Mouse (Mus musculus): ENCODE measurements around the gene Dera.

Dera gene

DNA sequence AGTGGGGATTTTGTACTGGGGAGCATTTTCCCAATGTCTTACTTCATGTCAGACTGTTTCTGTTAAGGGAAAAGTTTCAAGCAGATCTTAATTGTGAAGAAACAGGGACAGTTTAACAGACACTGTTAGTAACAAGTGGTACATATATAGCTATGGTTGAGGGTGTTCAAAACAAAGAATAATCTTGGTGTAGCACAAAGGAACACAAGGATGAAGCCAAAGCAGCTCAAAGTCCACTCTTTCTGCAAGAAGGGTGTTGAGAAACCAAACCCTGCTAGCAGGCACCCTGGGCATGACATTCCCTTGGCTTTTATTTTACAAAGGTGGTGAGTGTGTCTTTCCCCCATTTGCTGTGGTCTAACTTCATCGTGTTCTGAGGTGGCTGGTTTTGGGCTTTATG is 3.5 kb downstream of the Dera start:
- no peak for DNase-seq (ENCODE audit: low spot score in 2 of 2)

- no peak for DNase-seq (ENCODE audit: low spot score in 2 of 2)
These were observed 5.3 kb downstream of the Dera start for GRCm38 (mm10) chr6:137759681-137760080.

GRCm38 (mm10) chr6:137760966-137761365 is 6.6 kb downstream of the Dera start:
- no peak for DNase-seq (ENCODE audit: low spot score in 2 of 2)

GRCm38 (mm10) chr6:137764572-137765210 is 10.3 kb downstream of the Dera start:
- no peak for DNase-seq (ENCODE audit: low spot score in 2 of 2)

- no peak for DNase-seq (ENCODE audit: low spot score in 2 of 2)
These were observed 11.8 kb downstream of the Dera start for GRCm38 (mm10) chr6:137766177-137766576.

GRCm38 (mm10) chr6:137771621-137772250 is 17.4 kb downstream of the Dera start:
- no peak for DNase-seq (ENCODE audit: low spot score in 2 of 2)

DNA sequence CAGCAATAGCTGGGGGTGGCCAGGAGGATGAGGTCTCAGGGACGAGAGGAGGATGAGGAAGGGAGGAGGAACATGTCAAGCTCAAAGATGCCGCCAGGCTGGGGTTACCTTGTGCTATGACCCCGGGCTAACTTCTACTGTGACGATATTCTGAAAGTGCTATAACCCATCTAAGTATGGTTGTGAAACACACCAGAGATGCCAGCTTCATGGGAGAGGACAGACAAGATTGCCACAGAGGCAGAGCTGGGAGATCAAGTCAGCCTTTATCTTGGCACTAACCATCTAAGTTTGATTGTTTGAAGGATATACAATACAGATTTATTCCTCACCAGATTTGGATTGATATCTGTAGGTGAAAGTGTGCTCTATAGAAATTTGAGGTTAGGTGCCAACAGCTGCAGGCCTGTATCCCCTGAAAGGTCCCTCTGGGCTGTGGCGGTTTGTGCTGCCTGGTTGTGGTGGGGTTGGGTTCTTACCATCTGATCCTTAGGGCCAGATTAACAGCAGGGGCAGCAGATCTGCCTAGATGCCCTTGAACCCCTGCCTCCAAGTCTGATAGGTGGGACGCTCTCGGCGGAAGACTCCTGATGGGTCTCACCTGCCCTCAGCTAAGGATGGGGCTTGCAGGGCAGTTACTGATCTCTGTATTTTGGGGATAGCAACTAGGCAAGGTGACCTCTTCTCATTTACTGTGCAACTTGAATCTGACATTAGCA is 18.7 kb downstream of the Dera start:
- DNase-seq (ENCODE audit: low spot score in 2 of 2): no peak

DNA sequence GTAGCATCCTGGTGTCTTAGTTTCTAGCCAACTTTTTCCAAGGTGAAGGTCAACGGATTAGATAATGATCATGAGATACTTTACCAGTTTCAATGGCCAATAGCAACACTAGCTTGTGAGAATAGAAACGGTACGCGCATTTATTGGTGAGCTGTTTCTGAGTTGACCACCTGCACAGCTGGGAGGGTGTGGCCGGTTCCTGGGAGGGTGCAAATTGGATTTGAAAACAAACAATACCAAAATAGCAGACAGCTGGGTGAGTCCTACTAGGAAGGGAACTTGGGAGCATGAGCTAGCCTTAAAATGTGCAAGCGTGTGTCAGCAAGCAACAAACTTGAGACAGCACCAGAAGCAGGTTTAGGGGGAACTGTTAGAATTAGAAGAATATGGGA is 19.3 kb downstream of the Dera start:
- no peak for DNase-seq (ENCODE audit: low spot score in 2 of 2)

- DNase-seq (ENCODE audit: low spot score in 2 of 2): no peak
These were observed 19.8 kb downstream of the Dera start for GRCm38 (mm10) chr6:137774166-137774565.

GRCm38 (mm10) chr6:137775159-137775558 is 20.8 kb downstream of the Dera start:
- no peak for DNase-seq (ENCODE audit: low spot score in 2 of 2)

- DNase-seq (ENCODE audit: low spot score in 2 of 2): no peak
These were observed 22.6 kb downstream of the Dera start for GRCm38 (mm10) chr6:137776981-137777380.

DNA sequence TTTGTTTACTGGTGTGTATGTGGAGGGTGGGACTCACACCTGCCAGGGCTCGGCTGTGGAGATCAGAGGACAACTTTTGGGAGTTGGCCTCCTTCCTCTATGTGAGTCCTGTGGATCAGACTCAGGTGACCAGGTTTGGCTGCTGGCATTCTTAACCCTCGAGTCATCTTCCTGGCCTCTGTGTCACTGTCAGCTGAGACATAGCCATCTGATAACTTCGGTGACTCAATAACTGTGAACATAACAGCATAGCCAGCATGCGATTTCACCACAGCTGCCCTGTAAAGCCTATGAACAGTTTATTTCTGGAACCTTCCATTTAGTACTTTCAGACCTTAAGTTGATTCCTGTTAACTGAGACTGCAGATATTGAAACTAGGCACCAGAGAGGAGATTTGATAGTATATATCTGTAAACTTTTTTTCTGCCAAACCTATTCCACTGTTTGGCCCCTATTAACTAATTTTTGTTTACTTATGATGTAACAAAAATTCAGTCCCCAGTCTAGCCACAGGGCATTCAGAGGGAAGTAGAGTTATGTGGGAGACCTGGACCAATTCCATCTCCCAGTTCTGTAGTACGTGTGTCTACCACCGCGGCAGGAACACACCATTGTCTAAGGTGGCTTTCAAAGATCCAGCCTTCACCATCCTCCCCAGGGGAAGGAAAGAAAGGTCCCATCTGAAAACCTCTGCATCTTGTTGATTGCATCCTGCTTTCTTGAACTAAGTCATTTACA is 29.7 kb downstream of the Dera start:
- no peak for DNase-seq (ENCODE audit: low spot score in 2 of 2)

- no peak for DNase-seq (ENCODE audit: low spot score in 2 of 2)
These were observed 34.7 kb downstream of the Dera start for GRCm38 (mm10) chr6:137788976-137789590.

- no peak for DNase-seq (ENCODE audit: low spot score in 2 of 2)
These were observed 35.3 kb downstream of the Dera start for GRCm38 (mm10) chr6:137789658-137790057.

GRCm38 (mm10) chr6:137795494-137795893 is 41.1 kb downstream of the Dera start:
- no peak for DNase-seq (ENCODE audit: low spot score in 2 of 2)

DNA sequence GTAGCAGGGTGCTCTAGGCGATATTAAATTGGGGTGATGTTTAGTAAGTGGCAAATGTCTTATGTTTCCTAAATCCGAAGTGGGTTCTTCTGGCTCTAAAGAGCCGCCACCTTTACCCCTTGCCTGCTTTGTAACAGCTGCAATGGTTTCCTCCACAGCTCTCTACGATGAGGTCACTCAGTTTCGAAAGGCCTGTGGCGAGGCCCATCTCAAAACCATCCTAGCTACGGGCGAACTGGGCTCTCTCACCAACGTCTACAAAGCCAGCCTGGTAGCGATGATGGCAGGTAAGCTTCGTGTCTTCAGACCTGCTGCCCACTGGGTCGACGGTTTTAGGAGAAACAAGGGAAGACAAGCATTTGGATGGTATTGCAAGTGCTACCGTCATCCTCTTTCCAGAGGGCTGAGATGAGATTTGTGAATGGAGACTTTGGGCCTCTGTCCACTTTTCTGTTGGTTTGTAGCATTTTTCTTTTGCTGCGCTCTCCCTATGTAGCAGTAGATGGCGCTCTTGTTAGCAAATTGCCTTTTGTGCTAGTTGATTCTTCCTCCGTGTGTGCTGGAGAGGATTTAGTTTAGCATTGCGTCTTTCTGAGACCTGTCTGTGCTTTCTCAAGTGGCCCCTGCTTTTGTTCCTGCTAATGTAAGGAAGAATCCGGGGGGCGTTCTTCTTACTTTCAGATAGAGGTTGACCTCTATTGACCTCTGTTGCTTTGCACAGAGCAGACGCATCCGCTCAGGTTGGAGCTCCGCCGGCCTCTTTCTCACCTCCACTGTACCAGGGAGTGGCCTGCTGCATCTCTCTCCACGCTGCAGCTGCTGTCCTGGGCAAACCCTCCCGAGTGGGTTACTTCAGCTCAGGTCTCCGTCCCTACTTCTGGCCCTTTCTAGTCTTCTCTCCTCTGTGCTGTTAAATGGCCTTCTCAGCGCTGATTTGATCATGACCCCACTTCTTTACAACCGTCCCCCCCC is 42.5 kb downstream of the Dera start:
- DNase-seq (ENCODE audit: low spot score in 2 of 2): no peak

DNA sequence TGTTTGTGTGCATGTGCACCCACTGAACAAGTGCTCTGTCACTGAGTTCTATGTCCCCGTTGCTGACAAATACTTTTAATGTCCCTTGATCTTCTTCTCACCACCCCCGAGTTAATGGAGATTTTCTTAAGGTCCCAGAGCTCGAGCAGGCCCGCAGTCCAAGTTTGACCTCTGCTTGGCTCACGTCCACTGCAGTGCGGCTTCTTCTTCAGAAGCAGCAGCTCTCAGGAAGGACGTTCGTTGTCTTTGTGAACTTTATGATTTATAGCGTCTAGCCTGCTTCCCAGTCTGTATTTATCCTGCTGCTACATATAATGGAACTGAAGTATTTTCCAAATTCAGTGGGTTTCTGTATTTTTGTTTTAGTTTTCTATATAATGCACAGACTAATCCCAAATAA is 44.9 kb downstream of the Dera start:
- no peak for DNase-seq (ENCODE audit: low spot score in 2 of 2)

DNA sequence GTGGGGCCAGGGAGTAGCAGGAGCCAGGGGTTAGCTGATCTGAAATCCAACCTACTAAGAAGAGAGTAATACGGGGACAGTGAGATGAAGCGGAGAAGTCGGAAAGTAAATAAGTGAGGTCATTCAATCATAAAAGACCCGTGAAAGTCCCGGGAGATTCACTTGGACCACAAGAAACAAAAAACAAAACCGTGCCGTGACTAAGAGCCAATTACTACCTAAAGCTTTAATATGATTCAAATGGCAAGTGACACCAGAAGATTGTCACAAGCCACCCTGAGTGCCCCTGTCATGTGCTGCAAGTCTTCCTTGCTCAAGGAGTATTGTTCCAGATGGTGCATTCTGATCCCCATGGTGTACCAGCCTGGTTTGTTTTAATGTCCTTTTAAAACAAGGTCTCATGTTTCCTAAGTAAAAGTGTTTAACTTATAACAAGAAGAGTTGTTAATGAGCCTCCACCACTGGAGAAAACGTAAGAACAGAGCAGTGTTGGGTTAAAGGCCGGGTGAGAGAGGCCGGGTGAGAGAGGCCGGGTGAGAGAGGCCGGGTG is 49.2 kb downstream of the Dera start:
- no peak for DNase-seq (ENCODE audit: low spot score in 2 of 2)

- no peak for DNase-seq (ENCODE audit: low spot score in 2 of 2)
These were observed 49.8 kb downstream of the Dera start for GRCm38 (mm10) chr6:137804121-137804520.

- DNase-seq (ENCODE audit: low spot score in 2 of 2): no peak
These were observed 50.3 kb downstream of the Dera start for GRCm38 (mm10) chr6:137804606-137805005.

All from spleen, postnatal 4 days (tissue).